Comparison of ENCODE assay signal across 17 mouse cellular contexts in the genomic region with DNA sequence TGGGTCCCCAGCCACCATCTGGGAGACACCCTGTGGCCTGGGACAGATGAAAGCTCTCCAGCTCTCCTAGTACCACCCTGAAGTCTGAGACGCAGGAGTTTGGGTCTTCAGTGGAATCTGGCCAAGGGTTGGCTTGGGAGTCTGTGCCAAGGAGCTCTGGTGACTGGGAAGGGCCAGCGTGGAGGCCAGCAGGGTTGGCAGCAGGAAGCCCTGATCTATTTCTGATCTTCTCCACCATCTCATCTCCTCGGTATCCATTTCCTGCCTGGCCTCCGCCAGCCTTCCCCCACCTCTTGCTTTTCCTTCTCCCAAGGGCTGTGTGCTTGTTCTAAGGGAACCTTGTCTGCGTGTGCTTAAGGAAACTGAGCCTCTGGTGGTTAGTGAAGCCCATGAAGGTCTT. TPM values are rescaled to one million over a fixed set of nuclear protein-coding genes. Genes with fewer than 3 reads are reported as not detected.
"Had no signal": no experiment of that assay in that cellular context is flagged by ENCODE, and none has a peak within 500 bp of the region (broad histone marks: within the 10 kb centered on the region; RNA-seq: fewer than 3 reads in every experiment).

No protein-coding gene starts in this region.

- H3K27ac ChIP-seq: limb, embryonic 10.5 days; liver, embryonic 12.5 days; lung, embryonic 15.5 days; midbrain, embryonic 10.5 days; neural tube, embryonic 15.5 days; stomach, postnatal 0 days had no signal

- DNase-seq: kidney, postnatal 14 days; midbrain, embryonic 14.5 days; right cerebral cortex, adult 18-20 months; right cerebral cortex, postnatal 25 days; thymus, postnatal 4 days had no signal

- H3K4me3 ChIP-seq: limb, embryonic 10.5 days; liver, embryonic 12.5 days; lung, embryonic 15.5 days; midbrain, embryonic 10.5 days; myocyte; neural tube, embryonic 15.5 days had no signal

RNA-seq across cellular contexts. Expression of gene Ppp4r4, which starts 33.3 kb away (rescaled TPM):
- total RNA-seq: megakaryocyte, adult 5-6 weeks had no signal

RNA-seq across cellular contexts. Expression of gene Ifi27l2b, which starts 41.7 kb away (rescaled TPM):
- total RNA-seq: layer of hippocampus, adult 8-10 months; layer of hippocampus, postnatal 14 days; left cerebral cortex, adult 18-20 months; left cerebral cortex, postnatal 10 days; megakaryocyte, adult 5-6 weeks had no signal
